In the genomic region with DNA sequence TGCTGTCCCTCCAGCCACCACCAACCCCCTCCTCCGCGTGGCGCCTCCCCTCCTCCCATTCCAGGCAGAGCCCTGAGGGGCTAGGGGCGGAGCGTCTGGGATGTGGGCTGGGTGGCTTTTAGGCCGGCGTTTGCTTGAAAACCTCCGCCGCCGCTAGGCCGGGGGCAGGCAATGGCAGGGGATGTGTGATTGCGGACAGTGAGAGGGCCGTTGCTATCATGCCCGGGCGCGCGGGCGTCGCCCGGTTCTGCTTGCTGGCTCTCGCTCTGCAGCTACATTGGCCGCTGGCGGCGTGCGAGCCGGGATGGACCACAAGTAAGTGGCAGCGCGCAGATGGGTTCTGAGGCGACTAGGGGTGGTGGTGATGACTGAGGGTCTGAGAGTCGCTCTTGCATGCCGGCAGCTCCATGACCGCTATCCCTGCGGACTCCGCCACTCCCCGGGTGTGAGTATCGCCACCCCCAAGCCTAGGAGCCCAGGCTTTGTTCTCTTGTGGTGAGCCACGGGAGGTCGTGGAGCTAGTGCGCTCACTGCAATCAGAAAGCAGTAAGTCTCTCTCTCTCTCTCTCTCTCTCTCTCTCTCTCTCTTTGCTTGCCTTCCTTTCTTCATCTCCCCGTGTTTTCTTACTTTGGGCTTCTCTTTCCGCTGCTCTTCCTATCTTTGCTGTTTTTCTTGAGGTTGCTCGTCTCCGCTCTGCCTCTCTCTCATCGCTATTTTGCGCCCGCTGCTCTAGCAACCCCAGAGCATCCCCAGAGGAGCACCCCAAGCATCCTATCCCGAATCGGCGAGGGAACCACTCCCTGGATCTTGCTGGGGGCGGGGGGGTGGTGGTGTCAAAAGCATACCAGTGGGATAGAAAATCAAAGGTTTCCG, we compare ENCODE assay signal across 8 mouse cellular contexts. TPM values are rescaled to one million over a fixed set of nuclear protein-coding genes. Genes with fewer than 3 reads are reported as not detected.
DNase-seq lines count a peak whose midpoint lies in the region; ATAC-seq lines count a peak whose summit lies in the region.

Gene Adam19, plus strand, starts transcription at position 97 of the 874 bp plus-strand sequence.

- peak within 1 kb of the TSS; percentile 64 for H3K4me3 ChIP-seq in brown adipose tissue, adult 24 weeks (ENCODE audit: insufficient read depth, low read depth, low read length)
- H3K4me3 ChIP-seq in forebrain, embryonic 13.5 days: peak within 1 kb of the TSS; percentile 68
- H3K4me3 ChIP-seq in heart, embryonic 16.5 days (ENCODE audit: low read length): peak within 1 kb of the TSS; percentile 68
- peak within 1 kb of the TSS; percentile 48 for H3K4me3 ChIP-seq in liver, embryonic 16.5 days (ENCODE audit: low read depth, low read length)
- peak within 1 kb of the TSS; percentile 66 for H3K4me3 ChIP-seq in neural tube, embryonic 12.5 days

- 0 out of 2 replicates have a peak, but pooled peaks cover 5% of the 10 kb centered on the region for H3K36me3 ChIP-seq in forebrain, embryonic 13.5 days (ENCODE audit: poor library complexity, severe bottlenecking)
- no peaks in the 10 kb centered on the region for H3K36me3 ChIP-seq in heart, embryonic 16.5 days (ENCODE audit: control insufficient read depth, insufficient read depth)
- H3K36me3 ChIP-seq in liver, embryonic 16.5 days (ENCODE audit: control insufficient read depth, insufficient read depth): no peaks in the 10 kb centered on the region
- peaks cover 5% of the 10 kb centered on the region; the same call in 1 of the 2 replicates for H3K36me3 ChIP-seq in neural tube, embryonic 12.5 days

- WGBS in forebrain, embryonic 13.5 days: under 1% methylated on average over 50 of the region's 51 CpGs
- 1% methylated on average over 51 of the region's 51 CpGs for WGBS in heart, embryonic 16.5 days
- under 1% methylated on average over 51 of the region's 51 CpGs for WGBS in liver, embryonic 16.5 days (ENCODE audit: insufficient replicate concordance)
- WGBS in neural tube, embryonic 12.5 days: under 1% methylated on average over 51 of the region's 51 CpGs

- peak within 1 kb of the TSS; percentile 70 for H3K4me2 ChIP-seq in forebrain, embryonic 13.5 days
- peak within 1 kb of the TSS; percentile 73 for H3K4me2 ChIP-seq in heart, embryonic 16.5 days (ENCODE audit: low read depth, low read length)
- H3K4me2 ChIP-seq in liver, embryonic 16.5 days (ENCODE audit: low read depth, low read length): peak within 1 kb of the TSS; percentile 42
- peak within 1 kb of the TSS; percentile 67 for H3K4me2 ChIP-seq in neural tube, embryonic 12.5 days (replicated peaks)

- peak; percentile 69 for DNase-seq in layer of hippocampus, adult 11-12 months (ENCODE audit: low spot score)
- DNase-seq in testis, postnatal 10 days (ENCODE audit: low spot score): peak; percentile 84

- peak within 1 kb of the TSS; percentile 89 for H3K9ac ChIP-seq in forebrain, embryonic 13.5 days
- H3K9ac ChIP-seq in heart, embryonic 16.5 days (ENCODE audit: low read length): peak within 1 kb of the TSS; percentile 95
- H3K9ac ChIP-seq in liver, embryonic 16.5 days (ENCODE audit: low read depth, low read length): peak within 1 kb of the TSS; percentile 34
- H3K9ac ChIP-seq in neural tube, embryonic 12.5 days: peak within 1 kb of the TSS; percentile 81

- ATAC-seq in CD4-positive, CD25-positive, alpha-beta regulatory T cell, adult 4 months: peak; percentile 30
- peak; percentile 92 for ATAC-seq in forebrain, embryonic 13.5 days
- ATAC-seq in heart, embryonic 16.5 days (replicated peaks; ENCODE audit: extremely low read depth, insufficient read depth, low FRiP score): peak; percentile 83
- ATAC-seq in liver, embryonic 16.5 days (ENCODE audit: low read depth): no peak
- ATAC-seq in neural tube, embryonic 12.5 days (ENCODE audit: low FRiP score, low read depth): peak; percentile 84

- H3K9me3 ChIP-seq in forebrain, embryonic 13.5 days (replicated peaks): no peaks in the 10 kb centered on the region
- H3K9me3 ChIP-seq in heart, embryonic 16.5 days (replicated peaks; ENCODE audit: control insufficient read depth, low read length): no peaks in the 10 kb centered on the region
- H3K9me3 ChIP-seq in liver, embryonic 16.5 days (replicated peaks; ENCODE audit: control insufficient read depth, low read length): no peaks in the 10 kb centered on the region
- H3K9me3 ChIP-seq in neural tube, embryonic 12.5 days: no peaks in the 10 kb centered on the region

- H3K4me1 ChIP-seq in brown adipose tissue, adult 24 weeks (ENCODE audit: control insufficient read depth, insufficient read depth, insufficient read length, low read length): 0 out of 2 replicates have a peak, but pooled peaks cover 3% of the 10 kb centered on the region
- H3K4me1 ChIP-seq in forebrain, embryonic 13.5 days: peaks cover 10% of the 10 kb centered on the region
- H3K4me1 ChIP-seq in heart, embryonic 16.5 days (ENCODE audit: control insufficient read depth, insufficient read depth, low read length): peaks cover 25% of the 10 kb centered on the region
- peaks cover 3% of the 10 kb centered on the region for H3K4me1 ChIP-seq in liver, embryonic 16.5 days (ENCODE audit: control insufficient read depth, low read depth, low read length)
- H3K4me1 ChIP-seq in neural tube, embryonic 12.5 days: peaks cover 11% of the 10 kb centered on the region; the same call in 1 of the 2 replicates

- peak within 1 kb of the TSS; percentile 36 for H3K27ac ChIP-seq in brown adipose tissue, adult 24 weeks (replicated peaks; ENCODE audit: low read depth, low read length)
- peak within 1 kb of the TSS; percentile 82 for H3K27ac ChIP-seq in forebrain, embryonic 13.5 days
- H3K27ac ChIP-seq in heart, embryonic 16.5 days (ENCODE audit: low read length): peak within 1 kb of the TSS; percentile 95
- H3K27ac ChIP-seq in liver, embryonic 16.5 days (ENCODE audit: low read length): no peak within 1 kb of the TSS
- H3K27ac ChIP-seq in neural tube, embryonic 12.5 days: peak within 1 kb of the TSS; percentile 85

- H3K27me3 ChIP-seq in forebrain, embryonic 13.5 days: 0 out of 2 replicates have a peak, but pooled peaks cover 3% of the 10 kb centered on the region
- no peaks in the 10 kb centered on the region for H3K27me3 ChIP-seq in heart, embryonic 16.5 days (ENCODE audit: control insufficient read depth, insufficient read depth, low read length)
- H3K27me3 ChIP-seq in liver, embryonic 16.5 days (ENCODE audit: control insufficient read depth, insufficient read depth, low read depth, low read length): peaks cover 48% of the 10 kb centered on the region
- no peaks in the 10 kb centered on the region for H3K27me3 ChIP-seq in neural tube, embryonic 12.5 days (replicated peaks)

RNA-seq across cellular contexts. Expression of gene Adam19, which starts in this region (rescaled TPM):
- polyA plus RNA-seq in CD4-positive, CD25-positive, alpha-beta regulatory T cell, adult 4 months (2017; shearing (Covaris generic)): 10 to 100 TPM; 60.6 to 85.0 TPM
- 2.4 and 3.1 TPM in 2 replicates for polyA plus RNA-seq in brown adipose tissue, adult 24 weeks (2012; ENCODE audit: insufficient read depth, insufficient read length, missing spikeins)
- 6.2 and 7.2 TPM in 2 replicates for polyA plus RNA-seq in forebrain, embryonic 13.5 days (2015; fragmentation: Nextera tagmentation; extraction: Ambion mirVana)
- polyA plus RNA-seq in heart, embryonic 16.5 days (2015; fragmentation: Nextera tagmentation; extraction: Ambion mirVana): 21.3 and 24.4 TPM in 2 replicates
- polyA plus RNA-seq in liver, embryonic 16.5 days (2015; fragmentation: Nextera tagmentation; extraction: Ambion mirVana): 0.92 and 1.4 TPM in 2 replicates
- polyA plus RNA-seq in neural tube, embryonic 12.5 days (2016; fragmentation: Nextera tagmentation; extraction: Ambion mirVana): 21.1 and 25.2 TPM in 2 replicates

Comparison
In these comparisons a context has a peak if more than half of its experiments do, and no peak if none do; other contexts are left out.
1. H3K9ac ChIP-seq: peak in every context shown above with its lines; median percentile 95 in heart, embryonic 16.5 days; 89 in forebrain, embryonic 13.5 days; 81 in neural tube, embryonic 12.5 days; 34 in liver, embryonic 16.5 days.